Mouse (Mus musculus) liver, postnatal 0 days (tissue): ENCODE data around the gene Gm45140.

Experiments
- CTCF ChIP-seq: sonication (generic); IDR thresholded peaks from 2 replicates; pipeline ENCODE4 v1.5.1; 2016; ENCODE audit warnings: antibody characterized with exemption, low read depth
- EP300 ChIP-seq: IDR thresholded peaks from 2 replicates; pipeline ENCODE4 v1.6.1; 2016; ENCODE audit warnings: antibody characterized with exemption, low read depth, mild to moderate bottlenecking

DNA sequence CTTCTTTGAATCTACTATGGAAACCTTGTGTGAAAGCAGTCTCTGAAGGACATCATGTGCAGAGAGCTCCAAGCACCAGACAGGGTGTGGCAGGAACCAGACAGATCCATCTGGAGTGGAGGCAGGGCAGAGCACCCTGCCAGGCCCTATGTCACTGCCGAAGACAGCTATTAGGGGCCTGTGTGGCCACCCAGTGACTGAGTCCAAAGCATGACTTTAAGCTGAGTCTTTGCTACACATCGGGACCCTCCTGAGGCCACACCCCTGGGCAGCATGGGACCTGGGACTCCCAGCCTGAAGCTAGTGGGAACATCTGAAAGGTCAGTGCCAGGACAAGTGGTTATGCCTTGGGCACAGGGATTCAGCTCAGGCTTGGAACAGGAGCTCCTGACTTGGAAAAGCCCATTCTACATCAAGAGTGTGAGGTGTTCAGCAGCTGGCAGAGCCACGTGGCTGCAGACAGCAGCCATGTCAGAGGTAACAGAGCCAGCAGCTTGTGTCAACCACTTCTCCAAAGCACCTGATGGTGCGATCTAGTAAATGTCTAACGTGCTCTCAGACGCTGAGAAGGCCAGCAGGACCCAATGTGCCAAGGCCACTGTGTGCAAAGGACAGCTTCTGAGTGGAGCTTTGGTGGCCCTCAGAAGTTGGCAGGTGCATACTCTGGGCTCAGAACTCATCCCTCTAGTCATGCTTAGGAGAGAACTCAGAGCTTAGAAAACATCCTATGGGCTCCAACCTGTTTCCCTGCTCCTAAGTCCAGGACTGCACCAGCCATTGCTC lies 48.3 kb downstream of the Gm45140 start:
- TF ChIP-seq CTCF, result no peak
- TF ChIP-seq EP300, result no peak
